Mouse (Mus musculus) MEL (cell line): ENCODE results near the gene Hmox1. TPM values are rescaled to one million over a fixed set of nuclear protein-coding genes. Genes with fewer than 3 reads are reported as not detected.

Experiments
- DNase-seq: peaks from one replicate; pipeline ENCODE4 v3.0.0; 2011; ENCODE audit warnings: low read depth, low spot score
- H3K27ac ChIP-seq: 2 replicates; pipeline ENCODE4 v1.5.1; 2012; ENCODE audit warnings: low read depth, mild to moderate bottlenecking, control low read depth, low read length, moderate library complexity; ENCODE audit not compliant: control insufficient read depth
- H3K27me3 ChIP-seq, 2 experiments: fragments of 150-350 bp in 1 of 2; sonication (generic) in 1 of 2; 2 replicates each; pipeline ENCODE4 v1.6.1; 2012; ENCODE audit warnings: low read length in 2 of 2, mild to moderate bottlenecking in 2 of 2, improper control_type of control experiment in 1 of 2, moderate library complexity in 1 of 2; ENCODE audit not compliant: insufficient read depth in 2 of 2, control insufficient read depth in 1 of 2
- H3K36me3 ChIP-seq, 2 experiments: 2 replicates each; pipeline ENCODE4 v1.6.1; 2012 to 2014; ENCODE audit warnings: low read length in 2 of 2, improper control_type of control experiment in 1 of 2, inconsistent platforms in 1 of 2, mild to moderate bottlenecking in 1 of 2; ENCODE audit not compliant: insufficient read depth in 2 of 2, control insufficient read depth in 1 of 2
- H3K4me1 ChIP-seq, 2 experiments: fragments of 150-350 bp in 1 of 2; sonication (generic) in 1 of 2; 2 replicates each; pipeline ENCODE4 v1.6.1; 2012; ENCODE audit warnings: low read length in 2 of 2, improper control_type of control experiment in 1 of 2, mild to moderate bottlenecking in 1 of 2; ENCODE audit not compliant: insufficient read depth in 2 of 2, control insufficient read depth in 1 of 2
- H3K4me3 ChIP-seq, 2 experiments: fragments of 150-350 bp in 1 of 2; sonication (generic) in 1 of 2; 2 replicates each; pipeline ENCODE4 v1.5.1; 2012; ENCODE audit warnings: low read depth in 2 of 2, low read length in 2 of 2, mild to moderate bottlenecking in 2 of 2, moderate library complexity in 2 of 2, control low read depth in 1 of 2, improper control_type of control experiment in 1 of 2; ENCODE audit not compliant: control insufficient read depth in 1 of 2, insufficient read depth in 1 of 2
- H3K79me2 ChIP-seq: 2 replicates; pipeline ENCODE4 v1.6.1; 2012; ENCODE audit warnings: mild to moderate bottlenecking, low read length, moderate library complexity; ENCODE audit not compliant: control insufficient read depth, poor library complexity, insufficient read depth
- H3K9ac ChIP-seq: 2 replicates; pipeline ENCODE4 v1.6.1; 2012; ENCODE audit warnings: low read depth, mild to moderate bottlenecking, control low read depth, low read length, moderate library complexity; ENCODE audit not compliant: control insufficient read depth, poor library complexity, severe bottlenecking
- H3K9me3 ChIP-seq: fragments of 150-350 bp; sonication (generic); replicated peaks from 2 replicates; pipeline ENCODE4 v1.6.1; 2012; ENCODE audit warnings: mild to moderate bottlenecking, low read length, improper control_type of control experiment, moderate library complexity; ENCODE audit not compliant: insufficient read depth
- BHLHE40 ChIP-seq: IDR thresholded peaks from 2 replicates; pipeline ENCODE4 v1.6.1; 2012; ENCODE audit warnings: low read depth, mild to moderate bottlenecking, inconsistent platforms, low read length, improper control_type of control experiment, borderline replicate concordance
- CHD2 ChIP-seq: IDR thresholded peaks from 2 replicates; pipeline ENCODE4 v1.6.1; 2011; ENCODE audit warnings: low read length, improper control_type of control experiment
- CTCF ChIP-seq, 3 experiments: IDR thresholded peaks in 2 of 3; conservative IDR thresholded peaks in 1 of 3; 2 replicates each; pipeline ENCODE4 v1.5.1; 2011 to 2012; ENCODE audit warnings: low read length in 3 of 3, low read depth in 2 of 3, mild to moderate bottlenecking in 2 of 3, improper control_type of control experiment in 1 of 3, inconsistent platforms in 1 of 3, mixed read lengths in 1 of 3, moderate library complexity in 1 of 3; ENCODE audit not compliant: control insufficient read depth in 1 of 3, insufficient read depth in 1 of 3, poor library complexity in 1 of 3, severe bottlenecking in 1 of 3
- EP300 ChIP-seq, 2 experiments: IDR thresholded peaks; 2 replicates each; pipeline ENCODE4 v1.6.1; 2011; ENCODE audit warnings: improper control_type of control experiment in 2 of 2, low read length in 2 of 2, low read depth in 1 of 2, mild to moderate bottlenecking in 1 of 2
- ETS1 ChIP-seq: IDR thresholded peaks from 2 replicates; pipeline ENCODE4 v1.6.1; 2012; ENCODE audit warnings: low read depth, mild to moderate bottlenecking, inconsistent platforms, low read length, improper control_type of control experiment, moderate library complexity
- GABPA ChIP-seq: IDR thresholded peaks from 2 replicates; pipeline ENCODE4 v1.6.1; 2012; ENCODE audit warnings: low read depth, mild to moderate bottlenecking, inconsistent platforms, low read length, improper control_type of control experiment, moderate library complexity
- GATA1 ChIP-seq: IDR thresholded peaks from 2 replicates; pipeline ENCODE4 v1.6.1; 2011; ENCODE audit warnings: low read depth, low read length, improper control_type of control experiment
- HCFC1 ChIP-seq: IDR thresholded peaks from 2 replicates; pipeline ENCODE4 v1.6.1; 2012; ENCODE audit warnings: low read depth, mild to moderate bottlenecking, inconsistent platforms, low read length, improper control_type of control experiment, moderate library complexity
- JUND ChIP-seq: IDR thresholded peaks from 2 replicates; pipeline ENCODE4 v1.6.1; 2011; ENCODE audit warnings: low read depth, mild to moderate bottlenecking, improper control_type of control experiment, low read length
- MAZ ChIP-seq: IDR thresholded peaks from 2 replicates; pipeline ENCODE4 v1.6.1; 2012; ENCODE audit warnings: low read depth, mild to moderate bottlenecking, inconsistent platforms, low read length, improper control_type of control experiment
- MEF2A ChIP-seq: IDR thresholded peaks from 2 replicates; pipeline ENCODE4 v1.6.1; 2014; ENCODE audit warnings: low read depth, mild to moderate bottlenecking, inconsistent platforms, low read length, improper control_type of control experiment; ENCODE audit not compliant: poor library complexity, insufficient replicate concordance, severe bottlenecking; ENCODE audit errors: extremely low read depth
- MXI1 ChIP-seq: IDR thresholded peaks from 2 replicates; pipeline ENCODE4 v1.6.1; 2011; ENCODE audit warnings: mild to moderate bottlenecking, low read depth, low read length, improper control_type of control experiment
- MYC ChIP-seq: IDR thresholded peaks from 2 replicates; pipeline ENCODE4 v1.6.1; 2011; ENCODE audit warnings: low read depth, mild to moderate bottlenecking, low read length, improper control_type of control experiment, moderate library complexity
- NELFE ChIP-seq: IDR thresholded peaks from 2 replicates; pipeline ENCODE4 v1.6.1; 2011; ENCODE audit warnings: low read depth, low read length, improper control_type of control experiment
- POLR2A ChIP-seq, 2 experiments: IDR thresholded peaks; 2 replicates each; pipeline ENCODE4 v1.6.1; 2011 to 2012; ENCODE audit warnings: low read length in 2 of 2, mild to moderate bottlenecking in 2 of 2, control low read depth in 1 of 2, improper control_type of control experiment in 1 of 2, low read depth in 1 of 2, moderate library complexity in 1 of 2; ENCODE audit not compliant: control insufficient read depth in 1 of 2, insufficient read depth in 1 of 2, poor library complexity in 1 of 2
- POLR2AphosphoS2 ChIP-seq: IDR thresholded peaks from 2 replicates; pipeline ENCODE4 v1.6.1; 2011; ENCODE audit warnings: low read length, improper control_type of control experiment
- POLR2AphosphoS5 ChIP-seq: IDR thresholded peaks from 2 replicates; pipeline ENCODE4 v1.6.1; 2012; ENCODE audit warnings: low read depth, borderline replicate concordance, mild to moderate bottlenecking, inconsistent platforms, low read length, moderate library complexity, mixed read lengths
- RAD21 ChIP-seq: IDR thresholded peaks from 2 replicates; pipeline ENCODE4 v1.6.1; 2011; ENCODE audit warnings: mild to moderate bottlenecking, low read depth, low read length, improper control_type of control experiment
- RCOR1 ChIP-seq: IDR thresholded peaks from 2 replicates; pipeline ENCODE4 v1.6.1; 2012; ENCODE audit warnings: low read depth, mild to moderate bottlenecking, inconsistent platforms, low read length, improper control_type of control experiment
- SIN3A ChIP-seq: IDR thresholded peaks from 2 replicates; pipeline ENCODE4 v1.6.1; 2012; ENCODE audit warnings: low read length, improper control_type of control experiment, inconsistent platforms
- SMC3 ChIP-seq: IDR thresholded peaks from 2 replicates; pipeline ENCODE4 v1.6.1; 2011; ENCODE audit warnings: low read depth, low read length, improper control_type of control experiment
- TAL1 ChIP-seq: IDR thresholded peaks from 2 replicates; pipeline ENCODE4 v1.6.1; 2012; ENCODE audit warnings: mild to moderate bottlenecking, inconsistent platforms, low read length, moderate library complexity, mixed read lengths
- TCF12 ChIP-seq: IDR thresholded peaks from 2 replicates; pipeline ENCODE4 v1.6.1; 2014; ENCODE audit warnings: low read depth, mild to moderate bottlenecking, inconsistent platforms, low read length, improper control_type of control experiment, moderate library complexity
- UBTF ChIP-seq: IDR thresholded peaks from 2 replicates; pipeline ENCODE4 v1.6.1; 2012; ENCODE audit warnings: low read depth, mild to moderate bottlenecking, inconsistent platforms, low read length, improper control_type of control experiment, moderate library complexity, borderline replicate concordance; ENCODE audit not compliant: insufficient read depth
- USF1 ChIP-seq: IDR thresholded peaks from 2 replicates; pipeline ENCODE4 v1.6.1; 2014; ENCODE audit warnings: low read depth, mild to moderate bottlenecking, inconsistent platforms, low read length, improper control_type of control experiment, moderate library complexity
- USF2 ChIP-seq, 2 experiments: IDR thresholded peaks; 2 replicates each; pipeline ENCODE4 v1.6.1; 2011 to 2012; ENCODE audit warnings: improper control_type of control experiment in 2 of 2, low read length in 2 of 2, borderline replicate concordance in 1 of 2, inconsistent platforms in 1 of 2, low read depth in 1 of 2, mild to moderate bottlenecking in 1 of 2; ENCODE audit not compliant: insufficient read depth in 1 of 2
- ZC3H11A ChIP-seq: IDR thresholded peaks from 2 replicates; pipeline ENCODE4 v1.6.1; 2012; ENCODE audit warnings: low read depth, mild to moderate bottlenecking, inconsistent platforms, low read length, improper control_type of control experiment
- ZKSCAN1 ChIP-seq: IDR thresholded peaks from 2 replicates; pipeline ENCODE4 v1.6.1; 2012; ENCODE audit warnings: low read depth, mild to moderate bottlenecking, inconsistent platforms, low read length, improper control_type of control experiment, moderate library complexity
- ZMIZ1 ChIP-seq: IDR thresholded peaks from 2 replicates; pipeline ENCODE4 v1.6.1; 2012; ENCODE audit warnings: low read depth, mild to moderate bottlenecking, inconsistent platforms, low read length, improper control_type of control experiment, moderate library complexity
- polyA plus RNA-seq, 2 experiments: library from polyadenylated mRNA; stranded (reverse) in 1 of 2; unstranded in 1 of 2; fragments of >175 nt in 1 of 2; fragments of >200 nt in 1 of 2; gene quantifications; 2 replicates each; pipeline versions ENCODE4 v1.2.1 to v1.2.4; 2012; ENCODE audit warnings: low replicate concordance in 2 of 2, low read depth in 1 of 2; ENCODE audit not compliant: insufficient read length in 2 of 2, insufficient read depth in 1 of 2, missing spikeins in 1 of 2
- total RNA-seq: library from RNA; depleted of rRNA; stranded (reverse); fragments of 300-350 nt; gene quantifications from 2 replicates; pipeline ENCODE4 v1.2.3, GENCODE M21; 2012

Hmox1 gene
- total and polyA plus RNA-seq, 3 experiments, result 11.1 to 72.4 TPM; not detected in 1

DNA sequence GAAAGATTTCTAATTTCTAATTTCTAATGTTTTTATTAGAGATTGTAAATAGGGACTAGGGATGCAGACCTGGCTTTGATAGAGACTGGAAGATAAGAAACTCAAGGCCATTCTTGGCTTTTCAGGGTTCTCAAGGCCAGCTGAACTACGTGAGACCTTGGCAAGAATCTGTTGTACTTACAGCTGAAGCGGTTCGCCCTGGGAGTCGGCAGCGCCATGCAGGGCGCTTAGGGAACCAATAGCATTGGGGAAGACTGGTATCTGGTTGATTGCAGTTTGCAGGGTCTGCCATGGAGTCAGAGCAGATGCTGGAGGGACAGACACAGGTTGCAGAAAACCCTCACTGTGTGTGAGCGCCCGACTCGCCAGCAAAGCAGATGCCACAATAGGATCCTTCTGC lies 14.6 kb upstream of the Hmox1 start:
- no peak overlapping the region for H3K4me3 ChIP-seq
- DNase-seq, result no peak
- H3K79me2 ChIP-seq, result no peaks in the 10 kb centered on the region
- no peaks in the 10 kb centered on the region for H3K9me3 ChIP-seq
- no peaks in the 10 kb centered on the region for H3K27me3 ChIP-seq
- H3K9ac ChIP-seq, result no peak overlapping the region
- peaks cover 14 to 23% of the 10 kb centered on the region in 2 experiments for H3K4me1 ChIP-seq
- H3K36me3 ChIP-seq, result peaks cover 0 to 15% of the 10 kb centered on the region in 2 experiments; a peak in 2 of 4 replicates
- H3K27ac ChIP-seq, result no peak overlapping the region
- TF ChIP-seq POLR2A (IDR thresholded peaks at IDR 0.05; ENCODE audit: control insufficient read depth in 1 of 2, insufficient read depth in 1 of 2, low read depth in 1 of 2, low read length in 2 of 2, poor library complexity in 1 of 2) (no peak), ZMIZ1 (no peak), MAZ (no peak), ZKSCAN1 (no peak), CTCF (IDR thresholded peaks at IDR 0.05 in 2 of 3, conservative IDR thresholded peaks at IDR 0.05 in 1 of 3; ENCODE audit: control insufficient read depth in 1 of 3, insufficient read depth in 1 of 3, low read depth in 2 of 3, low read length in 3 of 3, poor library complexity in 1 of 3, severe bottlenecking in 1 of 3) (no peak), EP300 (IDR thresholded peaks at IDR 0.05; ENCODE audit: low read depth in 1 of 2, low read length in 2 of 2) (no peak), UBTF (no peak), MYC (no peak), USF1 (no peak), SMC3 (no peak), GABPA (no peak), POLR2AphosphoS5 (no peak), SIN3A (no peak), POLR2AphosphoS2 (no peak), BHLHE40 (no peak), MXI1 (no peak), MEF2A (no peak), TAL1 (no peak), NELFE (no peak), GATA1 (no peak)

DNA sequence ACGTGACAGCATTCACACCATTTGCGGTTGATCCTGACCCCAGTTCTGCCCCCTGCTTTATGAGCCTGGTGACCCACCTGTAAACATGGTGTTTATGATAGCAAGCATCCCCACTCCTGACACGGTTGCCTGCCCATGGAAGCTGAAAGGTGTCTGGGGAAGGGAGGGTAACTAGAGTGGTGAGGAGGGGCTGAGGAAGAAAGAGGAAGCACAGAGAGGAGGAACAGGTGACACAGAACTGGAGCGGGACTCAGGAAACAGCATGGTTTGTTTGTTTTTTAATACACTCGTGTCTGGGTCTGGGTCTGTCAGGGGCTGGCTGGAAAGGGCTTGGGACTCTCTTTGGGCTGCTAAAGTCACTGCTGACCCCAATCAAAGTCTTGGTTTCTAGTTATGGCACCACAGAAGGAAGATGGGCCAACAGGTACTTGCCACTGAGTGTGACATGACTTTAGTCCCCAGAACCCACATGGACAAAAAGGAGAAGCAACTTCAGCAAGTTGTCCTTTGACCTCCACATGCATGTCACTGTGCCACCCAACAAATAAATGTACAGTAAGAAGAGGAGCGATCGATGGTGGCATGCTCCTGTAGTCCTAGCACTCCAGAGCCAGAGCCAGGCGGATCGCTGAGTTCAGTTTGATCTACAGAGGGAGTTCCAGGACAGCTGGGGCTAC lies 11.9 kb upstream of the Hmox1 start:
- Histone ChIP-seq H3K4me1 (peaks cover 36 to 42% of the 10 kb centered on the region in 2 experiments), H3K4me3 (0 out of 4 replicates have a peak overlapping the region, but pooled peaks have one; percentile 8 to 16)
- TF ChIP-seq POLR2AphosphoS5, result no peak
- TF ChIP-seq TCF12, result 0 out of 2 replicates have a peak, but pooled peaks have one; percentile 23
- TF ChIP-seq HCFC1, result no peak
- no peak for TF ChIP-seq CTCF (IDR thresholded peaks at IDR 0.05 in 2 of 3, conservative IDR thresholded peaks at IDR 0.05 in 1 of 3; ENCODE audit: control insufficient read depth in 1 of 3, insufficient read depth in 1 of 3, low read depth in 2 of 3, low read length in 3 of 3, poor library complexity in 1 of 3, severe bottlenecking in 1 of 3)
- TF ChIP-seq NELFE, result no peak
- peak; percentile 64 for TF ChIP-seq MXI1
- TF ChIP-seq JUND, result no peak
- TF ChIP-seq GATA1, result no peak
- no peak for TF ChIP-seq BHLHE40
- no peak for TF ChIP-seq POLR2AphosphoS2
- 0 out of 2 replicates have a peak, but pooled peaks have one; percentile 18 for TF ChIP-seq ETS1
- TF ChIP-seq TAL1, result no peak
- no peak for TF ChIP-seq USF2 (IDR thresholded peaks at IDR 0.05; ENCODE audit: borderline replicate concordance in 1 of 2, insufficient read depth in 1 of 2, low read depth in 1 of 2, low read length in 2 of 2)
- no peak for TF ChIP-seq ZC3H11A
- TF ChIP-seq RAD21, result no peak
- TF ChIP-seq CHD2, result no peak
- no peak for TF ChIP-seq RCOR1
- no peak for TF ChIP-seq ZKSCAN1

More for the DNA sequence above, 11.9 kb upstream of the Hmox1 start:
- peak overlapping the region; percentile 23 for H3K9ac ChIP-seq
- peak overlapping the region; percentile 31; the same call in 1 of the 2 replicates for H3K27ac ChIP-seq
- no peaks in the 10 kb centered on the region for H3K79me2 ChIP-seq
- no peaks in the 10 kb centered on the region for H3K9me3 ChIP-seq
- DNase-seq, result peak; percentile 57
- no peaks in the 10 kb centered on the region for H3K27me3 ChIP-seq
- peaks cover 0 to 37% of the 10 kb centered on the region in 2 experiments; a peak in 2 of 4 replicates for H3K36me3 ChIP-seq
